Mouse (Mus musculus) left cerebral cortex, postnatal 4 days (tissue): Measurements from ENCODE around the gene Olfr155. TPM values are rescaled to one million over a fixed set of nuclear protein-coding genes. Genes with fewer than 3 reads are reported as not detected.

ENCODE experiments used
- DNase-seq: peaks from one replicate; pipeline ENCODE4 v3.0.0-alpha.2; 2022
- intact Hi-C: fragments of 180-260 bp; cut with DNase I; formaldehyde crosslinking; loops from one replicate; pipeline ENCODE4 v1.15.1; 2025
- total RNA-seq, 2 experiments: library from RNA; stranded (reverse); gene quantifications; 2 replicates each; pipeline ENCODE4 v1.2.3; 2021

Olfr155 gene
- total RNA-seq, 2 experiments from 2014 or later = not detected

DNA sequence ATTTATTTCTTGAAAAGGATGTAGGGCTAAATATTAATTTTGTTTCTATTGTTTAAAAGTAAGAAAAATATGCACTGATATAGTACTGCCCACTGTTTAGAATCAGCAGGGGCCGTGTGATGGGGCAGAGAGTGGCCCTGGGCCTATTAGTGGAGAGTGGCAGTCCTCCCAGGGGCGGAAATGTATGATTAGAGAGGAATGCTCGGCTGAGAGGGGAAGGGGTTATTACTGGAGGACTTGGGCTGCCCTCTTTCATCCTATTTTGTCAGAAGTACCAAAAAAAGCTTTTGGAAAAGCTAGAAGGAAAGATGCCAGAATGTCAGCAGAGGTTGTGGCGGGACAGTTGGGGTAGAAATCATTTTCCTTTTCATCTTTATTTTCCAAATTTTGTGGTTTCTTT is 32.8 kb downstream of the Olfr155 start:
- DNase-seq = no peak

DNA sequence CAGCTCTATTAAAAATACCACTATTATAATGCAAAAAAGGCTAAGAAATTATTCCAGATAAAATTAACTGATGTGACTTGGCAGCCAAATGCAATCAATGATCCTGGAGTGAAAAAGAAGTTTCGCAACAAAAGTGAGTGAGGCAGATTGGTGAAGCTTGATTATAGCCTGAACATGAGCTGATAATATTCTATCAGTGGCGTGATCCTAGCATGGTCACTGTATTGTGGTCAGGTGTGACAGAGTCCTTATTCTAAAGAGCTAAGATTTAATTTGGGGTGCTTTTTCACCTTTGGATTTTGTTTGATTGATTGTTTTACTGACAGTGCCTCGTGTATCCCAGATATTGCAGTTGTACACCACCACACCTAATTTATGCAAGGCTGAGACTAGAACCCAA is 39.9 kb downstream of the Olfr155 start:
- intact Hi-C loops = no loop called here
- no peak for DNase-seq

More for the DNA sequence above, 32.8 kb downstream of the Olfr155 start:
- intact Hi-C loops = no loop called here

- intact Hi-C loops = no loop called here
- DNase-seq = no peak
Observed at GRCm38 (mm10) chr4:43897209-43897608, 45.8 kb downstream of the Olfr155 start.

DNA sequence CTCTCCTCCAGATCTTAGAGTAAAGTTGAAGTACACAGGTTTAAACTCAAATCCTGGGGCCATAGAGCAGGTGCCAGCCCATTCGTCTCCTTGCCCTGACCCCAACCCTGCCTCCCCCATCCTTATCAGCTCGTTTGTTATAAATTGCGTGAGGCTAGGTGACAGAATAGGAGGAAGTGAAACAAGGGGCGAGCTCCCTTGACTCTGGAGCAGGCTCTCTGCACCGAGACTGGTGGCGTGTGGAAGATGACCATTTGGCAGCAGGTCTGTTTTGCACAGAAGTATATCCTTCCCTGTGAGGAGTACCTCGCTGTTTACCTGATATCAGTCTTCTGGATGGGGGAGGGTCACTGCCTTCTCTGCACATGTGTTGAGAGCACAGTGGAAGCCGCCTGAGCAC is 47.8 kb downstream of the Olfr155 start:
- no peak for DNase-seq
- intact Hi-C loops = no loop called here

DNA sequence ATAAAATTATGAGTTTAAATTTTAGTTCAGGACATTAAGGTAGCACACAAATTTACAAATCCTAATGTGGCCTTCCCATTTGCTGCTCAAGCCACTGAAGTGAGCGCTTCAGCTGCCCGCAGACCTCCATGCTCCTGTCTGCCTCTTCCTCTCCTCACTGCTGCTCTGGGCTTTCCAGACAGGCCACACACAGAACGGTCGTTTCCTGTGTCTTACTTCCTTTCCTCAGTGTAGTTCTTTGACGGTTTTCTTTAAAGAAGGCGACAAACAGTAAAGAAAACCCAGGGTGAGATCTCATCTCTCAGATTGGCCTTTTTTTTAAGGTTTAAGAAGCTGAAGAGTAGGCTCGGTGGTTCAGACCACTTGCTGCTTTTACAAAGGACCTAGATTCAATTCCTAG is 52.3 kb downstream of the Olfr155 start:
- DNase-seq = no peak
- intact Hi-C loops = no loop called here

DNA sequence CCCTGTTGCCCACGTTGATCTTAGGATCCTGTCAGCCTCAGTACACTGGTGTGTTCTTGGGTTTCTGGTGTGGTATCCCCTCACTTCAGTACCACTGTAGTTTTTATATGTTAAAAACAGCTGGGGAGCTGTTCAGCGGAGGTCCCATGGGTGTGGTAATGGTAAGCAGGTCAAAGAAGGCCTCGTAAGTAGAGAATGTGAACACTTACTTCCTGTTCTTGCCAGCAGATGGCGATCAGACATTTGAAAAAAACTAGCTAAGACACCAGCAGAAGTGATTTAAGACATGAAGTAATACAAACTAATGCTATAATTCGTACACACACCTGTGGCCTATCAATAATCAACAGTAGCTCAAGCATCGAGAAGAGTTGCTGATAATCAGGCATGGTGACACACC is 55.1 kb downstream of the Olfr155 start:
- intact Hi-C loops = loop anchor here (5.0 kb wide), 1 partner anchor 76 kb away; the partner anchor contains the start of gene Ccin
- DNase-seq = peak; percentile 29

Other genes starting within 250 kb of the Olfr155 start
- 10 to 100 TPM; 56.5 to 65.2 TPM for gene Npr2, start 219.6 kb upstream of the Olfr155 start, total RNA-seq
- gene Spag8, start 198.0 kb upstream of the Olfr155 start, total RNA-seq = 1 to 10 TPM; 2.0 to 2.4 TPM
- gene Hint2, start 195.1 kb upstream of the Olfr155 start, total RNA-seq = 10 to 100 TPM; 21.1 to 23.9 TPM
- gene Tmem8b, start 182.6 kb upstream of the Olfr155 start, total RNA-seq = 10 to 100 TPM; 50.1 to 52.5 TPM
- under 1 TPM; 0.88 to 0.93 TPM for gene Fam221b, start 182.4 kb upstream of the Olfr155 start, total RNA-seq
- gene Olfr70, start 150.8 kb upstream of the Olfr155 start, total RNA-seq = not detected
- gene Olfr71, start 141.3 kb upstream of the Olfr155 start, total RNA-seq = not detected
- gene Hrct1, start 124.4 kb upstream of the Olfr155 start, total RNA-seq = under 1 TPM; 0.64 to 0.70 TPM
- under 1 TPM; 0.34 to 0.38 TPM for gene Spaar, start 121.5 kb upstream of the Olfr155 start, total RNA-seq
- not detected for gene Olfr159, start 80.6 kb upstream of the Olfr155 start, total RNA-seq
- not detected for gene Olfr156, start 27.7 kb upstream of the Olfr155 start, total RNA-seq
- not detected for gene Olfr157, start 11.4 kb upstream of the Olfr155 start, total RNA-seq
- 1 to 10 TPM; 6.8 to 7.6 TPM for gene Reck, start 24.0 kb downstream of the Olfr155 start, total RNA-seq
- gene Glipr2, start 105.8 kb downstream of the Olfr155 start, total RNA-seq = 10 to 100 TPM; 11.1 to 14.9 TPM
- under 1 TPM in 1 of 2 experiments, not detected in 1; 0.26 TPM for gene Ccin, start 131.9 kb downstream of the Olfr155 start, total RNA-seq
- gene Clta, start 152.9 kb downstream of the Olfr155 start, total RNA-seq = 100 to 1,000 TPM; 333 to 337 TPM
- gene Gne, start 232.6 kb downstream of the Olfr155 start, total RNA-seq = 10 to 100 TPM; 46.3 to 51.6 TPM